Mouse (Mus musculus): ENCODE measurements around the gene Hdac9.
"Not testable (repeated sequence)": the region's sequence is repeated elsewhere in the genome, so short reads cannot be mapped to it uniquely, and the experiment has no call there.

Gene Hdac9

GRCm38 (mm10) chr12:34052508-34052907, 864.4 kb downstream of the Hdac9 start:
- DNase-seq: no peak

- DNase-seq: no peak
Measured at GRCm38 (mm10) chr12:34052036-34052435, 864.9 kb downstream of the Hdac9 start.

- DNase-seq: no peak
Measured at GRCm38 (mm10) chr12:34051112-34051511, 865.8 kb downstream of the Hdac9 start.

GRCm38 (mm10) chr12:34040949-34041348, 875.9 kb downstream of the Hdac9 start:
- DNase-seq: no peak

- no peak for DNase-seq
Measured at GRCm38 (mm10) chr12:34040061-34040460, 876.8 kb downstream of the Hdac9 start.

GRCm38 (mm10) chr12:34009796-34010195, 907.1 kb downstream of the Hdac9 start:
- not testable (repeated sequence) for DNase-seq
